Mouse (Mus musculus) stomach, postnatal 0 days (tissue): ENCODE data around the gene Thsd4. TPM values are rescaled to one million over a fixed set of nuclear protein-coding genes. Genes with fewer than 3 reads are reported as not detected.

ENCODE experiments used
- ATAC-seq: fragments of 200-750 bp; cut with Nextera tagmentation; 2 replicates; pipeline ENCODE4 v1.8.0; 2017; ENCODE audit not compliant: low FRiP score, low TSS enrichment
- DNase-seq: peaks from one replicate; pipeline ENCODE4 v3.0.0-alpha.2; 2016; ENCODE audit warnings: low spot score
- H3K27ac ChIP-seq: fragments of 300-500 bp; sonication (generic); replicated peaks from 2 replicates; pipeline ENCODE4 v1.5.1; 2014; ENCODE audit warnings: mild to moderate bottlenecking, control low read depth
- H3K27me3 ChIP-seq: fragments of 300-500 bp; sonication (generic); 2 replicates; pipeline ENCODE4 v1.6.1; 2014; ENCODE audit warnings: low read length; ENCODE audit not compliant: control insufficient read depth, insufficient read depth
- H3K36me3 ChIP-seq: fragments of 300-500 bp; sonication (generic); 2 replicates; pipeline ENCODE4 v1.6.1; 2014; ENCODE audit warnings: low read length, mixed read lengths; ENCODE audit not compliant: control insufficient read depth, insufficient read depth
- H3K4me1 ChIP-seq: fragments of 300-500 bp; sonication (generic); replicated peaks from 2 replicates; pipeline ENCODE4 v1.6.1; 2014; ENCODE audit warnings: antibody characterized with exemption; ENCODE audit not compliant: control insufficient read depth, insufficient read depth
- H3K4me2 ChIP-seq: fragments of 300-500 bp; sonication (generic); replicated peaks from 2 replicates; pipeline ENCODE4 v1.6.1; 2014; ENCODE audit warnings: low read depth, mild to moderate bottlenecking, control low read depth, moderate library complexity
- H3K4me3 ChIP-seq: fragments of 300-500 bp; sonication (generic); 2 replicates; pipeline ENCODE4 v1.5.1; 2014; ENCODE audit warnings: low read depth, low read length, control low read depth
- H3K9ac ChIP-seq: fragments of 300-500 bp; sonication (generic); 2 replicates; pipeline ENCODE4 v1.6.1; 2014; ENCODE audit warnings: mild to moderate bottlenecking, low read length, control low read depth, mixed read lengths
- H3K9me3 ChIP-seq: fragments of 300-500 bp; sonication (generic); 2 replicates; pipeline ENCODE4 v1.6.1; 2016; ENCODE audit warnings: low read length; ENCODE audit not compliant: control insufficient read depth
- CTCF ChIP-seq: IDR thresholded peaks from 2 replicates; pipeline ENCODE4 v1.5.1; 2016; ENCODE audit warnings: antibody characterized with exemption, low read depth, mild to moderate bottlenecking, moderate library complexity
- EP300 ChIP-seq: optimal IDR thresholded peaks from 2 replicates; pipeline ENCODE3; 2016; ENCODE audit warnings: antibody characterized with exemption
- WGBS: fragments of 180-500 bp; shearing (Covaris S2); extraction: QIAGEN DNeasy Blood & Tissue Kit; methylation state at CpG from one replicate; pipeline ENCODE4 v1.1.7; 2014; 5-methylcytosine and 5-hydroxymethylcytosine counted together
- polyA plus RNA-seq: library from polyadenylated mRNA; unstranded; fragments of >200 nt; fragmentation: Nextera tagmentation; extraction: Ambion mirVana; gene quantifications from 2 replicates; pipeline ENCODE4 v1.2.1, GENCODE M21; 2015

The Thsd4 gene
- polyA plus RNA-seq, 1 experiment from 2014 or later, result 10.7 TPM

DNA sequence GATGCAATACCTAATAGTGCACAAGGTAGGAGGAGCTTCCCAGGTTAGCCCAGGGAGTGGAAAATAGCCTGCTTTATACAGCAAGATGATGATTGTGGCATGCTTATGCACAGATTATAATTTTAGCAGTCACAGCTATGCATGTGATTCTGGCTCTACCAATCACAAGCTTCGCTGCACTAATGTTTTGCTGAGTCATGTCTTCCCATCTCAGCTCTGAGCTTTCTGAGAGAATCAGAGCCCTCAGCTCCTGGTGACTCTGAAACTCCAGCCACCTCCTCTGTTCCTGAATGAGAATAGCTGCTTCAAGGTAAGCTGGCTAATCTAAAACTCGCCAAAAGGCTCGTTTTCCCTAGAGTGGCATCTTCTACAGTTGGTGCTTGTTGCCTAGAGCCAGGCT, 591.6 kb downstream of the Thsd4 start:
- H3K36me3 ChIP-seq, result no peaks in the 10 kb centered on the region; the same call in 1 of the 2 replicates
- WGBS, result 81% methylated on average over 3 of the region's 3 CpGs
- no peaks in the 10 kb centered on the region for H3K27me3 ChIP-seq
- TF ChIP-seq CTCF (no peak), EP300 (no peak)
- no peaks in the 10 kb centered on the region for H3K4me1 ChIP-seq
- no peaks in the 10 kb centered on the region for H3K9me3 ChIP-seq
- H3K4me3 ChIP-seq, result no peak overlapping the region
- ATAC-seq (no peak), DNase-seq (no peak)
- no peak overlapping the region for H3K4me2 ChIP-seq
- H3K27ac ChIP-seq, result no peak overlapping the region
- H3K9ac ChIP-seq, result no peak overlapping the region

Other genes starting within 250 kb of the Thsd4 start
- gene Lrrc49, start 166.1 kb upstream of the Thsd4 start, polyA plus RNA-seq, result 10.2 and 10.5 TPM in 2 replicates
- gene Larp6, start 190.9 kb upstream of the Thsd4 start, polyA plus RNA-seq, result 1.4 and 1.8 TPM in 2 replicates